Mouse (Mus musculus): Measurements from ENCODE around the gene Dennd1a. TPM values are rescaled to one million over a fixed set of nuclear protein-coding genes. Genes with fewer than 3 reads are reported as not detected.
A peak's percentile ranks its signal among the peaks of the same experiment; 100 is the strongest.

Dennd1a gene
- polyA plus RNA-seq, 1 experiment from 2014 or later, result 8.6 TPM

DNA sequence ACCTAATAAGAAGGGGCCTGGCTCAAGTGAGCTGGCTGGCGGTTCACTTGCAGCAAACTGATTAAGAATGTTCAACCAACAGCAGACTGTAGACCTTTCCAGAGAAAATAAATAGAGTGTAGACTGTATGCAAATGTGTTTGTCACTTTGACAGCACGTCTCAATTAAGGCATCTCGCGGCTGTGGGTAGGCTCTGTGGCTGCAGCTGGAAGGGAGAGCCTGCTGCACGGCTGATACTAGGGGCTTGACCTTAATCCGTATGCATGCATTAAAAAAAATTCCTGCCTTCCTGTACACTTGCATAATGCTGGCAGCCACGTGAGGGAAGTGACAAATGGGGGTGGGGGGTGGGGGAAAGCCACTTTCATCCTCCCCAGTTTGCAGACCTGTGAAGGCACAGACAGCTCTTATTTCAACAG, 445.0 kb downstream of the Dennd1a start:
- H3K4me1 ChIP-seq (ENCODE audit: control insufficient read depth, insufficient read depth, low read length), result 0 out of 2 replicates have a peak, but pooled peaks cover 4% of the 10 kb centered on the region
- H3K9ac ChIP-seq (replicated peaks; ENCODE audit: low read length), result no peak overlapping the region
- no peak overlapping the region for H3K4me2 ChIP-seq (ENCODE audit: low read depth, low read length)
- no peaks in the 10 kb centered on the region for H3K27me3 ChIP-seq (ENCODE audit: control insufficient read depth, insufficient read depth, low read length)
- ATAC-seq (replicated peaks; ENCODE audit: insufficient number of reproducible peaks, low FRiP score, low TSS enrichment, low read depth) (peak; percentile 79), DNase-seq (ENCODE audit: low spot score) (peak; percentile 56)
- WGBS, result 9% methylated on average over 7 of the region's 7 CpGs
- no peaks in the 10 kb centered on the region for H3K36me3 ChIP-seq (replicated peaks; ENCODE audit: control insufficient read depth, insufficient read depth, low read depth, low read length)
- no peak overlapping the region for H3K27ac ChIP-seq (replicated peaks; ENCODE audit: low read depth, low read length)
- no peak overlapping the region for H3K4me3 ChIP-seq (ENCODE audit: low read depth, low read length)
- H3K9me3 ChIP-seq (replicated peaks; ENCODE audit: control insufficient read depth, low read length), result no peaks in the 10 kb centered on the region

DNA sequence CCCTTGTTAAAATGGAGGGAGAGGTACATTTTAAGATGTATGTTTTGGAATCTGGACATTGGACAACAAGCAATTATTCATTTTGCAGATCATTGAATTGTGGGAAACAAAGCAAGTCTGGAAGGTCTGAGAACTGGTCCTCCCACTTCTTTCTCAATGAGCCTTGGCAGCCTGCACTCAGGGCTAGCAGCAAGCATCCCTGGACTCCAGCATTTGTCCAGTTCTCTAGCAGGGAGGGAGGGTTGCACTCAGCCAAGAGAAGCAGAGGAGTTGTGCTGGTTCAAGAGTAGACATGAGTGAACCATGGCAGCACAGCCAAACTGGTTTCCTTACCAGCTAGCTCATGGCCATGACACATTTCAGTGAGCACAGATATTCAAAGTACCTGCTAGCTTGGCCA, 447.3 kb downstream of the Dennd1a start:
- Histone ChIP-seq H3K27ac (replicated peaks; ENCODE audit: low read depth, low read length) (no peak overlapping the region), H3K9me3 (replicated peaks; ENCODE audit: control insufficient read depth, low read length) (no peaks in the 10 kb centered on the region)
- no peak for ATAC-seq (replicated peaks; ENCODE audit: insufficient number of reproducible peaks, low FRiP score, low TSS enrichment, low read depth)

DNA sequence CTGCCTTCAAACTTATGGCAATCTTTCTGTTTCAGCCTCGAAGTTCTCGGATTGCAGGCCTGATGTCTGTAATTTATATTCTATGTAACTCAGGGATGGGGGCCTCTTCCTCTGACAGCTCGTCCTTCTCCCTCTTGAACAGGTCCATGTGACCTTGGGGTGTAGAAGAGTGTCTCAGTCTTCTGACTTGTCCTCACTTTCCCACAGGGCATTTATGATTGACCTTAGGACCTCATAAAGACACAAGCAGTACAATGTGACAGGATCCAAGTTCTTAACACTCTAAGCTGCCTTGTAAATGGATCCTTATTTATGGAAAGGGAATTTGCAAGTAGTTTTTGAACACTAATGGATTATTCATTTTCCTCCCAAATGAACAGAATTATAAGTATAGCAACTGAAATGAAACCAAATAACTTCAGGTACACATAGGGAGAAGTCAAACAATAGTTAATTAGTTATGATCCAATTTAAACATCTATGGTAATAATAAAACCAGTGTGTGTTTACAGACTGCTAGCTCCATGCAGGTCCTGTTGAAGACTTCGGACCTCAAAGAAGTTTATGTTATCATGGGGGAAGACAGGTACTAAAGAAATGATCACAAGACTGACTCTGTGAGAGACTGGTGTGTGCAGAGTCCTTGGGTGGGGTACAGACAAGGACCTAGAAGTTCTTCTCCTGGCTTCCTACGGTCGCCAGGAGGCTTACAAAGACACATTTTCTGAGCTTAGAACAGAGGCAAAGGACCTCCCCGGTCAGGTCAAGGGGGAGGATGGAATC, 448.8 kb downstream of the Dennd1a start:
- 79% methylated on average over 7 of the region's 7 CpGs for WGBS
- no peaks in the 10 kb centered on the region for H3K27me3 ChIP-seq (ENCODE audit: control insufficient read depth, insufficient read depth, low read length)

More for the DNA sequence above, 447.3 kb downstream of the Dennd1a start:
- H3K4me3 ChIP-seq (ENCODE audit: low read depth, low read length), result no peak overlapping the region
- no peak for DNase-seq (ENCODE audit: low spot score)
- no peak overlapping the region for H3K9ac ChIP-seq (replicated peaks; ENCODE audit: low read length)
- no peaks in the 10 kb centered on the region for H3K27me3 ChIP-seq (ENCODE audit: control insufficient read depth, insufficient read depth, low read length)
- H3K4me2 ChIP-seq (ENCODE audit: low read depth, low read length), result no peak overlapping the region
- no peaks in the 10 kb centered on the region for H3K36me3 ChIP-seq (replicated peaks; ENCODE audit: control insufficient read depth, insufficient read depth, low read depth, low read length)
- 0 out of 2 replicates have a peak, but pooled peaks cover 4% of the 10 kb centered on the region for H3K4me1 ChIP-seq (ENCODE audit: control insufficient read depth, insufficient read depth, low read length)

DNA sequence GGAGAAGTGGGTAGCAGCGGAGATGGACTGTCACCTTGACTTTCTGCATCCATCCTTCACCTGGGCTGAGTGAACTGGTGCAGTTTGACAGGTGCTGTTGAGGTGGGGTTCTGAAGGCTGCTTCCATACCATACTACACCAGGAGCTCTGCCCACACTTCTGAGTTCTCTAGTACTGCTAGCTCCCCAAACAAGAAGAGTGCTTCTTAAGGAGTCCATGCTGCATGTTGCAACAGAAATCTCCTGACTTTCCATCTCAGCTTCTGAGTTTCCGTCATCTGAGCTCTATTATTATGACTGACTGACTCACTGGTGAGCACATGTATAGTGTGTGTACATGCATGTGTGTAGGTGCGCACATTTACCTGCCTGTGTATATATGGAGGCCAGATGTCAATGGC, 449.6 kb downstream of the Dennd1a start:
- no peak for ATAC-seq (replicated peaks; ENCODE audit: insufficient number of reproducible peaks, low FRiP score, low TSS enrichment, low read depth)

More for the DNA sequence above, 448.8 kb downstream of the Dennd1a start:
- no peak overlapping the region for H3K4me3 ChIP-seq (ENCODE audit: low read depth, low read length)
- H3K9ac ChIP-seq (replicated peaks; ENCODE audit: low read length), result no peak overlapping the region
- H3K4me1 ChIP-seq (ENCODE audit: control insufficient read depth, insufficient read depth, low read length), result 0 out of 2 replicates have a peak, but pooled peaks cover 4% of the 10 kb centered on the region
- H3K36me3 ChIP-seq (replicated peaks; ENCODE audit: control insufficient read depth, insufficient read depth, low read depth, low read length), result no peaks in the 10 kb centered on the region
- DNase-seq (ENCODE audit: low spot score) (no peak), ATAC-seq (replicated peaks; ENCODE audit: insufficient number of reproducible peaks, low FRiP score, low TSS enrichment, low read depth) (no peak)
- H3K4me2 ChIP-seq (ENCODE audit: low read depth, low read length), result no peak overlapping the region
- H3K27ac ChIP-seq (replicated peaks; ENCODE audit: low read depth, low read length), result no peak overlapping the region
- no peaks in the 10 kb centered on the region for H3K9me3 ChIP-seq (replicated peaks; ENCODE audit: control insufficient read depth, low read length)

DNA sequence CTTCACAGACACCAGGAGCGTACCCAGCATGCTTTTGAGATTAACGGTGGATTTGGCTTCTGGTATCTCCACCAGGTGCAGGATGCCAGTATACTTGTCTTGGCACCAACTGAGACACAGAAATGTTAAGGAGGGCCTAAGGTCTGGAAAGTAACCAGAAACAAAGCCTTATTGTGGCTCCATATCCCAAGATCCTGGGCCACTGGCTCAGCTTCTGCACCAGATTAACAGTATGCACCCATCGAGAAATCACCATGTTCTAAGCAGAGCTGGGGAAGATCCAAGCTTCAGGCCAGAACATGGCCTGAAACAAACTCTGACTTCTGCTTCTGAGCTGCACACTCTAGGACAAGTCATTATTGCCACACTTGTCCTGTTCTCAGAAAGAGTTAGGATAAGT, 450.3 kb downstream of the Dennd1a start:
- DNase-seq (ENCODE audit: low spot score), result no peak
- ATAC-seq (replicated peaks; ENCODE audit: insufficient number of reproducible peaks, low FRiP score, low TSS enrichment, low read depth), result no peak

More for the DNA sequence above, 449.6 kb downstream of the Dennd1a start:
- Histone ChIP-seq H3K27me3 (ENCODE audit: control insufficient read depth, insufficient read depth, low read length) (no peaks in the 10 kb centered on the region), H3K36me3 (replicated peaks; ENCODE audit: control insufficient read depth, insufficient read depth, low read depth, low read length) (no peaks in the 10 kb centered on the region), H3K4me2 (ENCODE audit: low read depth, low read length) (no peak overlapping the region), H3K9me3 (replicated peaks; ENCODE audit: control insufficient read depth, low read length) (no peaks in the 10 kb centered on the region), H3K27ac (replicated peaks; ENCODE audit: low read depth, low read length) (no peak overlapping the region), H3K4me1 (ENCODE audit: control insufficient read depth, insufficient read depth, low read length) (0 out of 2 replicates have a peak, but pooled peaks cover 4% of the 10 kb centered on the region), H3K9ac (replicated peaks; ENCODE audit: low read length) (no peak overlapping the region), H3K4me3 (ENCODE audit: low read depth, low read length) (no peak overlapping the region)
- 94% methylated on average over 3 of the region's 3 CpGs for WGBS
- DNase-seq (ENCODE audit: low spot score), result no peak

DNA sequence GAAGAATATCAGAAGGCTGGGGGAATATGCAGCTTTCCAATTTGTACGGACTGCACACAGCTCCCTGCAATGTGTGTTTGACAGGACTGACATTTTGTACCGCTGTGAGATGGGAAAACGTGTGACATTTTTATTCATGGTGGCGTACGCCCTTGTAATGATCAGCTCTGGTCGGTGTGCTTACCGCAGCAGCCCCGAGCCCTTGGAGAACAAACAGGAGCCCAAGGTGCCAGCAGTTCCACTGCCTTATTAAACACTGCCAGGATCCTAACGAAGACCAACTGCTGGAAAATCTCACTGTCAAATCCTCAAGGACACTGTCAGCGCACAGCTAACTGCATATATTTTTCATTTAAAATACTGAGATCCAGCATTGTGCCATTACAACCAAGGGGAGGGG, 454.9 kb downstream of the Dennd1a start:
- no peak for DNase-seq (ENCODE audit: low spot score)
- Histone ChIP-seq H3K4me3 (ENCODE audit: low read depth, low read length) (no peak overlapping the region), H3K4me1 (ENCODE audit: control insufficient read depth, insufficient read depth, low read length) (no peaks in the 10 kb centered on the region), H3K9me3 (replicated peaks; ENCODE audit: control insufficient read depth, low read length) (no peaks in the 10 kb centered on the region), H3K36me3 (replicated peaks; ENCODE audit: control insufficient read depth, insufficient read depth, low read depth, low read length) (no peaks in the 10 kb centered on the region), H3K4me2 (ENCODE audit: low read depth, low read length) (no peak overlapping the region), H3K9ac (replicated peaks; ENCODE audit: low read length) (no peak overlapping the region), H3K27me3 (ENCODE audit: control insufficient read depth, insufficient read depth, low read length) (no peaks in the 10 kb centered on the region), H3K27ac (replicated peaks; ENCODE audit: low read depth, low read length) (no peak overlapping the region)
- no peak for ATAC-seq (replicated peaks; ENCODE audit: insufficient number of reproducible peaks, low FRiP score, low TSS enrichment, low read depth)
- 74% methylated on average over 10 of the region's 10 CpGs for WGBS

More for the DNA sequence above, 450.3 kb downstream of the Dennd1a start:
- no peak overlapping the region for H3K9ac ChIP-seq (replicated peaks; ENCODE audit: low read length)
- WGBS, result 91% methylated on average over 3 of the region's 3 CpGs
- H3K4me1 ChIP-seq (ENCODE audit: control insufficient read depth, insufficient read depth, low read length), result no peaks in the 10 kb centered on the region
- no peak overlapping the region for H3K4me2 ChIP-seq (ENCODE audit: low read depth, low read length)
- no peaks in the 10 kb centered on the region for H3K27me3 ChIP-seq (ENCODE audit: control insufficient read depth, insufficient read depth, low read length)
- H3K4me3 ChIP-seq (ENCODE audit: low read depth, low read length), result no peak overlapping the region
- no peaks in the 10 kb centered on the region for H3K9me3 ChIP-seq (replicated peaks; ENCODE audit: control insufficient read depth, low read length)
- H3K27ac ChIP-seq (replicated peaks; ENCODE audit: low read depth, low read length), result no peak overlapping the region
- no peaks in the 10 kb centered on the region for H3K36me3 ChIP-seq (replicated peaks; ENCODE audit: control insufficient read depth, insufficient read depth, low read depth, low read length)

DNA sequence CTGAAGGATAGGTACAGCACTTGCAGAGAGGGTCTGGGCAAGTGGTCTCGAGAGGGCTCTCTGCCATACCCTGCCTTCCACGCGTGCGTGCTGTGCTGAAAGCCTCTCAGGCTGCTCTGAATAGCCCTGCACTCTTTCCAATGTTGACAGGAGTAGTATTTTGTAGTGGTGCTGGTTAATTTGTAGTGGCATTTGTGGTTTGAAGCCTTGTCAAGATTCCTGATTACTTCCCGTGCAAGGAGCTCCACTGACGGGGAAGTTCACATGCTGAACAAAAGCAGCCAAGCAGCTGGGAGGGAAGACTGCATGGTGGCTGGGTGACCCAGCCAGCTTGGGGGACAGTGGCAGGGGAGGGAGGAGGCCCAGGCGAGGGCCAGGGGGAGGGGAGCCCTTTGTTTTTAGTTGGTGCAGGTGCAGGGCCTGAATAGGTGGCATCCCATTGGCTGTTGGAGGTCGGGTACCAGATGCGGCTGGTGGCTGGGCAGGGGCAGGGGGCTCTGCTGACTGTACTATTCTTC, 457.4 kb downstream of the Dennd1a start:
- Histone ChIP-seq H3K27me3 (ENCODE audit: control insufficient read depth, insufficient read depth, low read length) (no peaks in the 10 kb centered on the region), H3K4me3 (ENCODE audit: low read depth, low read length) (no peak overlapping the region), H3K4me1 (ENCODE audit: control insufficient read depth, insufficient read depth, low read length) (no peaks in the 10 kb centered on the region), H3K27ac (replicated peaks; ENCODE audit: low read depth, low read length) (no peak overlapping the region), H3K4me2 (ENCODE audit: low read depth, low read length) (no peak overlapping the region), H3K9me3 (replicated peaks; ENCODE audit: control insufficient read depth, low read length) (no peaks in the 10 kb centered on the region), H3K9ac (replicated peaks; ENCODE audit: low read length) (no peak overlapping the region), H3K36me3 (replicated peaks; ENCODE audit: control insufficient read depth, insufficient read depth, low read depth, low read length) (no peaks in the 10 kb centered on the region)
- WGBS, result 34% methylated on average over 9 of the region's 9 CpGs
- ATAC-seq (replicated peaks; ENCODE audit: insufficient number of reproducible peaks, low FRiP score, low TSS enrichment, low read depth) (peak; percentile 64), DNase-seq (ENCODE audit: low spot score) (peak; percentile 8)

DNA sequence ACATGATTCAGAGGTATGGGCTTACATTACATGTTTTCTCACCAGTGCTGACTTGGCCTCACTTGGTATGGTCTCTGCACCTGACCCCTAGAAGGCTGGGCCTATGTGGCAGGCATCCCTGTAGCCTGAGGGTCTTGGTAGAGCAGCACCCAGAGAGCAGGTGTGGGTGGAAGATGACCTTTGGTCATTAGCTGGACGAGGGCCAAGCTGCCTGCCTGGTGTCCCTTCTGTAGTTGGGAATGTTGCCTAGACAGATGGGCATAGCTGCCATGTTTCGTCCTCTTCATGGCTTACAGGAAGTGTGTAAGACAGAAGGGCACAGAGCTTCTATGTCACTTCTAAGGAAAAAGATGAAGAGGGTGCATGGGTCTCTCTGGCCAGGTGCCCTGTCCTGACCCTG, 463.4 kb downstream of the Dennd1a start:
- Histone ChIP-seq H3K36me3 (replicated peaks; ENCODE audit: control insufficient read depth, insufficient read depth, low read depth, low read length) (no peaks in the 10 kb centered on the region), H3K4me3 (ENCODE audit: low read depth, low read length) (no peak overlapping the region), H3K4me2 (ENCODE audit: low read depth, low read length) (no peak overlapping the region), H3K9ac (replicated peaks; ENCODE audit: low read length) (no peak overlapping the region), H3K27ac (replicated peaks; ENCODE audit: low read depth, low read length) (no peak overlapping the region), H3K4me1 (ENCODE audit: control insufficient read depth, insufficient read depth, low read length) (no peaks in the 10 kb centered on the region), H3K27me3 (ENCODE audit: control insufficient read depth, insufficient read depth, low read length) (no peaks in the 10 kb centered on the region), H3K9me3 (replicated peaks; ENCODE audit: control insufficient read depth, low read length) (no peaks in the 10 kb centered on the region)
- DNase-seq (ENCODE audit: low spot score) (no peak), ATAC-seq (replicated peaks; ENCODE audit: insufficient number of reproducible peaks, low FRiP score, low TSS enrichment, low read depth) (no peak)
- 77% methylated on average over 2 of the region's 2 CpGs for WGBS

Measured in embryonic facial prominence, embryonic 11.5 days (tissue).